Mouse (Mus musculus) heart, embryonic 16.5 days (tissue): ENCODE data around the gene Wdr24. TPM values are rescaled to one million over a fixed set of nuclear protein-coding genes. Genes with fewer than 3 reads are reported as not detected.
"Not testable (repeated sequence)": the region's sequence is repeated elsewhere in the genome, so short reads cannot be mapped to it uniquely, and the experiment has no call there.

Experiments used
- ATAC-seq: fragments of 200-750 bp; cut with Nextera tagmentation; replicated peaks from 2 replicates; pipeline ENCODE4 v1.8.0; 2017; ENCODE audit warnings: moderate number of reproducible peaks; ENCODE audit not compliant: insufficient read depth, low FRiP score; ENCODE audit errors: extremely low read depth
- H3K27ac ChIP-seq: fragments of 300-500 bp; sonication (generic); 2 replicates; pipeline ENCODE4 v1.5.1; 2014; ENCODE audit warnings: mild to moderate bottlenecking, low read length, control low read depth, moderate library complexity
- H3K27me3 ChIP-seq: fragments of 300-500 bp; sonication (generic); 2 replicates; pipeline ENCODE4 v1.6.1; 2014; ENCODE audit warnings: low read length, mixed read lengths; ENCODE audit not compliant: control insufficient read depth, insufficient read depth
- H3K36me3 ChIP-seq: fragments of 300-500 bp; sonication (generic); 2 replicates; pipeline ENCODE4 v1.6.1; 2014; ENCODE audit not compliant: control insufficient read depth, insufficient read depth
- H3K4me1 ChIP-seq: fragments of 300-500 bp; sonication (generic); 2 replicates; pipeline ENCODE4 v1.6.1; 2014; ENCODE audit warnings: low read length, mixed read lengths; ENCODE audit not compliant: control insufficient read depth, insufficient read depth
- H3K4me2 ChIP-seq: fragments of 300-500 bp; sonication (generic); 2 replicates; pipeline ENCODE4 v1.6.1; 2014; ENCODE audit warnings: low read depth, mild to moderate bottlenecking, control low read depth, low read length
- H3K4me3 ChIP-seq: fragments of 300-500 bp; sonication (generic); 2 replicates; pipeline ENCODE4 v1.5.1; 2014; ENCODE audit warnings: mild to moderate bottlenecking, control low read depth, low read length
- H3K9ac ChIP-seq: fragments of 300-500 bp; sonication (generic); 2 replicates; pipeline ENCODE4 v1.6.1; 2014; ENCODE audit warnings: low read length, control low read depth
- H3K9me3 ChIP-seq: fragments of 300-500 bp; sonication (generic); replicated peaks from 2 replicates; pipeline ENCODE4 v1.6.1; 2016; ENCODE audit warnings: low read length; ENCODE audit not compliant: control insufficient read depth
- WGBS: fragments of 180-500 bp; shearing (Covaris S2); extraction: QIAGEN DNeasy Blood & Tissue Kit; methylation state at CpG from one replicate; pipeline ENCODE4 v1.1.7; 2014; 5-methylcytosine and 5-hydroxymethylcytosine counted together
- polyA plus RNA-seq: library from polyadenylated mRNA; unstranded; fragments of >200 nt; fragmentation: Nextera tagmentation; extraction: Ambion mirVana; gene quantifications from 2 replicates; pipeline ENCODE4 v1.2.1, GENCODE M21; 2015

The Wdr24 gene
- polyA plus RNA-seq, 1 experiment from 2014 or later = 18.7 TPM

GRCm38 (mm10) chr17:25867509-25867835, 44.0 kb downstream of the Wdr24 start:
- WGBS = 8% methylated on average over 7 of the region's 7 CpGs
- no peaks in the 10 kb centered on the region for H3K9me3 ChIP-seq
- H3K4me3 ChIP-seq = peak overlapping the region; percentile 94
- H3K4me1 ChIP-seq = peaks cover 14% of the 10 kb centered on the region
- H3K27me3 ChIP-seq = no peaks in the 10 kb centered on the region
- no peaks in the 10 kb centered on the region for H3K36me3 ChIP-seq
- ATAC-seq = no peak; the same call in 1 of the 2 replicates
- peak overlapping the region; percentile 97 for H3K9ac ChIP-seq
- peak overlapping the region; percentile 98 for H3K27ac ChIP-seq
- peak overlapping the region; percentile 90 for H3K4me2 ChIP-seq

- Histone ChIP-seq H3K27me3 (no peaks in the 10 kb centered on the region), H3K9me3 (no peaks in the 10 kb centered on the region), H3K27ac (peak overlapping the region; percentile 98), H3K4me1 (peaks cover 14% of the 10 kb centered on the region), H3K9ac (peak overlapping the region; percentile 97), H3K4me2 (peak overlapping the region; percentile 90), H3K4me3 (peak overlapping the region; percentile 94), H3K36me3 (no peaks in the 10 kb centered on the region)
- peak; percentile 56 for ATAC-seq
- under 1% methylated on average over 42 of the region's 42 CpGs for WGBS
Measured at GRCm38 (mm10) chr17:25867836-25868600, 44.6 kb downstream of the Wdr24 start.

- no peaks in the 10 kb centered on the region for H3K9me3 ChIP-seq
- H3K27me3 ChIP-seq = no peaks in the 10 kb centered on the region
- H3K4me3 ChIP-seq = peak within 1 kb of the TSS; percentile 94
- H3K4me1 ChIP-seq = peaks cover 14% of the 10 kb centered on the region
- ATAC-seq = peak; percentile 87
- peak within 1 kb of the TSS; percentile 98 for H3K27ac ChIP-seq
- under 1% methylated on average over 24 of the region's 24 CpGs for WGBS
- H3K9ac ChIP-seq = peak within 1 kb of the TSS; percentile 97
- H3K36me3 ChIP-seq = no peaks in the 10 kb centered on the region
- peak within 1 kb of the TSS; percentile 90 for H3K4me2 ChIP-seq
Measured at GRCm38 (mm10) chr17:25868601-25869191, 45.3 kb downstream of the Wdr24 start, which contains the start of gene Mcrip2. Mcrip2 (minus strand) TSS chr17:25868764.

GRCm38 (mm10) chr17:25869498-25869897, 46.1 kb downstream of the Wdr24 start:
- Histone ChIP-seq H3K9me3 (no peaks in the 10 kb centered on the region), H3K27ac (no peak overlapping the region), H3K4me2 (no peak overlapping the region), H3K4me1 (peaks cover 21% of the 10 kb centered on the region), H3K36me3 (no peaks in the 10 kb centered on the region), H3K9ac (no peak overlapping the region), H3K4me3 (no peak overlapping the region), H3K27me3 (no peaks in the 10 kb centered on the region)
- ATAC-seq = no peak
- WGBS = 87% methylated on average over 8 of the region's 8 CpGs

GRCm38 (mm10) chr17:25869954-25870353, 46.5 kb downstream of the Wdr24 start:
- Histone ChIP-seq H3K4me1 (peaks cover 21% of the 10 kb centered on the region), H3K9ac (no peak overlapping the region), H3K27me3 (no peaks in the 10 kb centered on the region), H3K27ac (no peak overlapping the region), H3K4me3 (no peak overlapping the region), H3K9me3 (no peaks in the 10 kb centered on the region), H3K36me3 (no peaks in the 10 kb centered on the region), H3K4me2 (no peak overlapping the region)
- WGBS = 85% methylated on average over 2 of the region's 2 CpGs
- no peak for ATAC-seq

- H3K4me1 ChIP-seq = peaks cover 25% of the 10 kb centered on the region
- H3K36me3 ChIP-seq, H3K4me3 ChIP-seq, H3K9ac ChIP-seq, H3K9me3 ChIP-seq, H3K27ac ChIP-seq, ATAC-seq, H3K27me3 ChIP-seq, H3K4me2 ChIP-seq: not testable (repeated sequence)
Measured at GRCm38 (mm10) chr17:25871566-25871965, 48.1 kb downstream of the Wdr24 start.

GRCm38 (mm10) chr17:25872676-25873075, 49.2 kb downstream of the Wdr24 start:
- Histone ChIP-seq H3K4me3 (no peak overlapping the region), H3K9me3 (no peaks in the 10 kb centered on the region), H3K27ac (no peak overlapping the region), H3K9ac (no peak overlapping the region), H3K4me1 (peaks cover 24% of the 10 kb centered on the region), H3K27me3 (no peaks in the 10 kb centered on the region), H3K4me2 (no peak overlapping the region), H3K36me3 (no peaks in the 10 kb centered on the region)
- WGBS = 80% methylated on average over 3 of the region's 3 CpGs
- no peak for ATAC-seq

GRCm38 (mm10) chr17:25873405-25874147, 50.1 kb downstream of the Wdr24 start:
- H3K9ac ChIP-seq = no peak overlapping the region
- peak overlapping the region; percentile 76 for H3K4me2 ChIP-seq
- 69% methylated on average over 10 of the region's 11 CpGs for WGBS
- H3K36me3 ChIP-seq = no peaks in the 10 kb centered on the region
- no peak for ATAC-seq
- no peaks in the 10 kb centered on the region for H3K9me3 ChIP-seq
- peaks cover 24% of the 10 kb centered on the region for H3K4me1 ChIP-seq
- H3K27ac ChIP-seq = no peak overlapping the region; the same call in 1 of the 2 replicates
- H3K4me3 ChIP-seq = peak overlapping the region; percentile 80; the same call in 1 of the 2 replicates
- H3K27me3 ChIP-seq = no peaks in the 10 kb centered on the region
